Mouse (Mus musculus) forebrain, embryonic 14.5 days (tissue): ENCODE results near the gene Sirt7. TPM values are rescaled to one million over a fixed set of nuclear protein-coding genes. Genes with fewer than 3 reads are reported as not detected.

Source experiments
- ATAC-seq: fragments of 200-750 bp; cut with Nextera tagmentation; 2 replicates; pipeline ENCODE4 v1.8.0; 2017; ENCODE audit warnings: mild to moderate bottlenecking, moderate library complexity
- DNase-seq: peaks from one replicate; pipeline ENCODE4 v3.0.0-alpha.2; 2015; ENCODE audit warnings: low spot score
- H3K27ac ChIP-seq: fragments of 300-500 bp; sonication (generic); 2 replicates; pipeline ENCODE4 v1.5.1; 2014; ENCODE audit warnings: low read depth, mild to moderate bottlenecking, control low read depth, low read length, moderate library complexity
- H3K27me3 ChIP-seq: fragments of 300-500 bp; sonication (generic); replicated peaks from 2 replicates; pipeline ENCODE4 v1.6.1; 2014; ENCODE audit warnings: low read length, control low read depth, mixed read lengths; ENCODE audit not compliant: control insufficient read depth, insufficient read depth
- H3K36me3 ChIP-seq: fragments of 300-500 bp; sonication (generic); 2 replicates; pipeline ENCODE4 v1.6.1; 2014; ENCODE audit warnings: low read length, control low read depth; ENCODE audit not compliant: control insufficient read depth, insufficient read depth
- H3K4me1 ChIP-seq: fragments of 300-500 bp; sonication (generic); 2 replicates; pipeline ENCODE4 v1.6.1; 2014; ENCODE audit warnings: antibody characterized with exemption, low read length, control low read depth; ENCODE audit not compliant: control insufficient read depth, insufficient read depth
- H3K4me2 ChIP-seq: fragments of 300-500 bp; sonication (generic); 2 replicates; pipeline ENCODE4 v1.6.1; 2014; ENCODE audit warnings: mild to moderate bottlenecking, control low read depth, low read length
- H3K4me3 ChIP-seq: fragments of 300-500 bp; sonication (generic); 2 replicates; pipeline ENCODE4 v1.5.1; 2014; ENCODE audit warnings: low read depth, low read length, control low read depth
- H3K9ac ChIP-seq: fragments of 300-500 bp; sonication (generic); 2 replicates; pipeline ENCODE4 v1.6.1; 2014; ENCODE audit warnings: mild to moderate bottlenecking, low read length, control low read depth, moderate library complexity
- H3K9me3 ChIP-seq: fragments of 300-500 bp; sonication (generic); replicated peaks from 2 replicates; pipeline ENCODE4 v1.6.1; 2016; ENCODE audit warnings: low read length, control low read depth, mixed read lengths; ENCODE audit not compliant: control insufficient read depth
- WGBS: fragments of 180-500 bp; shearing (Covaris S2); extraction: QIAGEN DNeasy Blood & Tissue Kit; methylation state at CpG from one replicate; pipeline ENCODE4 v1.1.7; 2014; 5-methylcytosine and 5-hydroxymethylcytosine counted together
- microRNA-seq: library from miRNA; unstranded; fragments of <30 nt; microRNA quantifications from one replicate; pipeline ENCODE4, GENCODE M21; 2016
- polyA plus RNA-seq: library from polyadenylated mRNA; unstranded; fragments of >200 nt; fragmentation: Nextera tagmentation; extraction: Ambion mirVana; gene quantifications from 2 replicates; pipeline ENCODE4 v1.2.1, GENCODE M21; 2014

The Sirt7 gene
- polyA plus RNA-seq, 1 experiment from 2014 or later = 30.4 TPM

DNA sequence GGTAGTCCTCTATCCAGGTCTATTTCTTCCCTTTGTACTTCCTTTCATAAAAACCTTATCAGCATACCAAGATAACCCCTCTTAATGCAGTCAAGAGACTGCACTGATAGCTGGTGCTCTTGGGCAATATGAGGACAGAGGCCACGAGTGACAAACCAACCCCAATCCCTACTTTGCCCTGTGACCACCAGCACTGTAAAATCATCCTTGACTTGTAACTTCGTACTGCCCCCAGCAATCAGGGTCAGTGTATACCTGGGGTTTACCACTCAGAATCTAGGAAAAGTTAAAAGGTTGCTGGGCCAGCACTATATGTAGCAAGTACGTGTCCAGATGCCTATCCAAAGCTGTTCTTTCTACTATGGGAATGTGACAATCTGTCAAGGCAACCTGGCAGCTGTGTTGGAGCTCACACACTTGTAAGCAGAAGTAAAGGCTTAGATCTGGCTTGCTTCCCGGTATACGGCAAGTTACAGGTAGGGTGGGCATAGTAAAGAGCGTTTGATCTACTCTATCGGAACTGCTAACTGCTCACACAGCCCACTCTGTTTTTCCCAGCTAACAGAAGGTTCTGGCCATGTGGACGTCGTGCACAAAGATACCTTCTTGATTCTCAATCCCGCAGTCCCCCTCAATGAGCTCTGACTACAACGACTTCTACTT lies 53.2 kb downstream of the Sirt7 start:
- Histone ChIP-seq H3K27me3 (no peaks in the 10 kb centered on the region), H3K9ac (peak overlapping the region; percentile 91), H3K9me3 (no peaks in the 10 kb centered on the region), H3K4me3 (peak overlapping the region; percentile 93), H3K36me3 (peaks cover 41% of the 10 kb centered on the region), H3K4me1 (peaks cover 7% of the 10 kb centered on the region), H3K27ac (peak overlapping the region; percentile 85), H3K4me2 (peak overlapping the region; percentile 84)
- ATAC-seq = no peak
- 15% methylated on average over 11 of the region's 11 CpGs for WGBS
- peak; percentile 20 for DNase-seq

DNA sequence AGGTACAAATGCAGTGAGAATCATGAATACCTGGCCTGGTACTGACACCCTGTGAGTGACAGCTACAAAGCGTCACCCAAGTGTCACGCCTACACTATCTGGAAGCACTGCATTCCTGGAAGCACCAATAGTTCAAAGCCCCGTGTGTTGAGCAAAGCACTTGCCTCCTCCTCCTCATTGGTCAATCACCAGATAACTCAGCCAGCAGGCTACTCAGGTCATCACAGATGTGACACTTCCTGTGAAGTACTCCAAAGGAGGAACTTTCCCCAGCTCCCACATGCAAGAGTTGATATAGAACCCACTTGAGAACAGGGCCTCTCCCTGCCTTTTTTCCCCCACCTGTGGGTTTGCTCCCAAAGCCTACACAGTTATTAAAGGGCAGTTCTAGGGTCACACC lies 53.9 kb downstream of the Sirt7 start:
- no peak overlapping the region for H3K27ac ChIP-seq
- ATAC-seq = no peak
- 85% methylated on average over 3 of the region's 3 CpGs for WGBS
- H3K4me1 ChIP-seq = peaks cover 7% of the 10 kb centered on the region
- peaks cover 49% of the 10 kb centered on the region for H3K36me3 ChIP-seq
- H3K4me2 ChIP-seq = peak overlapping the region; percentile 84
- DNase-seq = no peak
- no peaks in the 10 kb centered on the region for H3K9me3 ChIP-seq
- H3K4me3 ChIP-seq = peak overlapping the region; percentile 93
- peak overlapping the region; percentile 91; the same call in 1 of the 2 replicates for H3K9ac ChIP-seq
- no peaks in the 10 kb centered on the region for H3K27me3 ChIP-seq

Small RNA genes lying within 50 kb of the gene (microRNA-seq; reads per million reads assigned to microRNA genes)
- 1.2 reads per million for gene Mir6936

Other genes with a start within 250 kb of the Sirt7 start
- gene Faap100, start 246.5 kb downstream of the Sirt7 start, polyA plus RNA-seq = 51.7 and 71.1 TPM in 2 replicates
- 29.9 and 30.8 TPM in 2 replicates for gene Nploc4, start 187.5 kb downstream of the Sirt7 start, polyA plus RNA-seq
- not detected in 2 replicates for gene Tspan10, start 182.6 kb downstream of the Sirt7 start, polyA plus RNA-seq
- gene Pde6g, start 171.7 kb downstream of the Sirt7 start, polyA plus RNA-seq = not detected in 2 replicates
- gene Oxld1, start 167.2 kb downstream of the Sirt7 start, polyA plus RNA-seq = 11.6 and 15.3 TPM in 2 replicates
- 18.6 and 18.8 TPM in 2 replicates for gene Ccdc137, start 167.1 kb downstream of the Sirt7 start, polyA plus RNA-seq
- 37.4 and 43.9 TPM in 2 replicates for gene Arl16, start 157.6 kb downstream of the Sirt7 start, polyA plus RNA-seq
- 143 and 155 TPM in 2 replicates for gene Mrpl12, start 140.6 kb downstream of the Sirt7 start, polyA plus RNA-seq
- 29.7 and 31.6 TPM in 2 replicates for gene Slc25a10, start 133.4 kb downstream of the Sirt7 start, polyA plus RNA-seq
- gene Gcgr, start 94.5 kb downstream of the Sirt7 start, polyA plus RNA-seq = 0.14 TPM in 1 of 2 replicates, not detected in the other
- gene Mcrip1, start 75.5 kb downstream of the Sirt7 start, polyA plus RNA-seq = 291 and 313 TPM in 2 replicates
- not detected in 2 replicates for gene Ppp1r27, start 74.1 kb downstream of the Sirt7 start, polyA plus RNA-seq
- gene P4hb, start 52.0 kb downstream of the Sirt7 start, polyA plus RNA-seq = 325 and 332 TPM in 2 replicates
- gene Arhgdia, start 43.6 kb downstream of the Sirt7 start, polyA plus RNA-seq = 449 and 481 TPM in 2 replicates
- 318 and 352 TPM in 2 replicates for gene Alyref, start 26.9 kb downstream of the Sirt7 start, polyA plus RNA-seq
- 237 and 281 TPM in 2 replicates for gene Anapc11, start 26.8 kb downstream of the Sirt7 start, polyA plus RNA-seq
- 0.46 and 0.98 TPM in 2 replicates for gene Npb, start 16.8 kb downstream of the Sirt7 start, polyA plus RNA-seq
- 113 and 134 TPM in 2 replicates for gene Pcyt2, start 7.3 kb downstream of the Sirt7 start, polyA plus RNA-seq
- 20.0 and 23.6 TPM in 2 replicates for gene Mafg, start 8.4 kb upstream of the Sirt7 start, polyA plus RNA-seq
- 33.6 and 33.9 TPM in 2 replicates for gene Pycr1, start 18.5 kb upstream of the Sirt7 start, polyA plus RNA-seq
- 0.38 and 0.48 TPM in 2 replicates for gene Myadml2, start 22.9 kb upstream of the Sirt7 start, polyA plus RNA-seq
- gene Notum, start 35.9 kb upstream of the Sirt7 start, polyA plus RNA-seq = 0.36 and 0.61 TPM in 2 replicates
- gene Aspscr1, start 47.7 kb upstream of the Sirt7 start, polyA plus RNA-seq = 129 TPM in 2 replicates
- gene Cenpx, start 88.5 kb upstream of the Sirt7 start, polyA plus RNA-seq = 108 and 140 TPM in 2 replicates
- gene Lrrc45, start 88.7 kb upstream of the Sirt7 start, polyA plus RNA-seq = 39.0 and 59.5 TPM in 2 replicates
- 110 and 119 TPM in 2 replicates for gene Rac3, start 96.2 kb upstream of the Sirt7 start, polyA plus RNA-seq
- 11.2 and 13.7 TPM in 2 replicates for gene Dcxr, start 102.0 kb upstream of the Sirt7 start, polyA plus RNA-seq
- gene Cbr2, start 106.9 kb upstream of the Sirt7 start, polyA plus RNA-seq = 0.98 and 1.1 TPM in 2 replicates
- 3.8 and 3.9 TPM in 2 replicates for gene Hmga1b, start 137.6 kb upstream of the Sirt7 start, polyA plus RNA-seq
- gene Rfng, start 159.0 kb upstream of the Sirt7 start, polyA plus RNA-seq = 39.4 and 64.8 TPM in 2 replicates
- 348 and 350 TPM in 2 replicates for gene Gps1, start 159.0 kb upstream of the Sirt7 start, polyA plus RNA-seq
- 53.5 and 58.6 TPM in 2 replicates for gene Dus1l, start 171.2 kb upstream of the Sirt7 start, polyA plus RNA-seq
- gene Fasn, start 199.3 kb upstream of the Sirt7 start, polyA plus RNA-seq = 84.2 and 102 TPM in 2 replicates